24 mouse cellular contexts compared by ENCODE assay signal in genomic region chr1:130703613-130704012, GRCm38 (mm10). TPM values are rescaled to one million over a fixed set of nuclear protein-coding genes. Genes with fewer than 3 reads are reported as not detected.
A peak's percentile ranks its signal among the peaks of the same experiment; 100 is the strongest.
DNase-seq lines count a peak whose midpoint lies in the region; ATAC-seq and TF ChIP-seq lines count a peak whose summit lies in the region.
"Had no signal": no experiment of that assay in that cellular context is flagged by ENCODE, and none has a peak within 500 bp of the region (broad histone marks: within the 10 kb centered on the region; RNA-seq: fewer than 3 reads in every experiment).

No protein-coding gene starts in this region.

- H3K9ac ChIP-seq in liver, adult 2 months (ENCODE audit: low read depth, low read length) = no peak overlapping the region
- no peak overlapping the region for H3K9ac ChIP-seq in hindbrain, embryonic 14.5 days
- H3K9ac ChIP-seq in midbrain, postnatal 0 days (replicated peaks; ENCODE audit: low read length, poor library complexity, severe bottlenecking) = no peak overlapping the region
- H3K9ac ChIP-seq: forebrain, embryonic 12.5 days; heart, embryonic 13.5 days had no signal

- no peak overlapping the region for H3K27ac ChIP-seq in liver, adult 2 months (replicated peaks; ENCODE audit: insufficient read depth, low read depth, low read length)
- no peak overlapping the region for H3K27ac ChIP-seq in hindbrain, embryonic 14.5 days
- no peak overlapping the region for H3K27ac ChIP-seq in midbrain, postnatal 0 days (ENCODE audit: low read depth, low read length)
- H3K27ac ChIP-seq in thymus, adult 2 months (ENCODE audit: control insufficient read depth, insufficient read depth, low read length) = no peak overlapping the region
- H3K27ac ChIP-seq: forebrain, embryonic 12.5 days; heart, adult 2 months; heart, embryonic 13.5 days; hindbrain, postnatal 0 days had no signal

- 26% methylated on average over 2 of the region's 2 CpGs for WGBS in liver, adult 2 months
- WGBS in hindbrain, embryonic 14.5 days = 93% methylated on average over 2 of the region's 2 CpGs
- 80% methylated on average over 2 of the region's 2 CpGs for WGBS in midbrain, postnatal 0 days
- 96% methylated on average over 2 of the region's 2 CpGs for WGBS in thymus, adult 2 months

- peaks cover 74% of the 10 kb centered on the region for H3K36me3 ChIP-seq in liver, adult 2 months (ENCODE audit: control insufficient read depth, insufficient read depth, low read length)
- H3K36me3 ChIP-seq in hindbrain, embryonic 14.5 days (replicated peaks; ENCODE audit: control insufficient read depth, insufficient read depth) = peaks cover 93% of the 10 kb centered on the region
- peaks cover 66% of the 10 kb centered on the region for H3K36me3 ChIP-seq in midbrain, postnatal 0 days (ENCODE audit: insufficient read depth, low read length)
- no peaks in the 10 kb centered on the region; the same call in 1 of the 2 replicates for H3K36me3 ChIP-seq in thymus, adult 2 months (ENCODE audit: control insufficient read depth, insufficient read depth, low read length)

- no peaks in the 10 kb centered on the region for H3K4me1 ChIP-seq in liver, adult 2 months (ENCODE audit: control insufficient read depth, insufficient read depth, low read length)
- H3K4me1 ChIP-seq in hindbrain, embryonic 14.5 days (replicated peaks; ENCODE audit: control insufficient read depth, insufficient read depth, low read length) = no peaks in the 10 kb centered on the region
- no peaks in the 10 kb centered on the region for H3K4me1 ChIP-seq in midbrain, postnatal 0 days (ENCODE audit: insufficient read depth, low read length)
- H3K4me1 ChIP-seq in thymus, adult 2 months (replicated peaks; ENCODE audit: control insufficient read depth, insufficient read depth, low read length) = peaks cover 13% of the 10 kb centered on the region
- H3K4me1 ChIP-seq: forebrain, embryonic 12.5 days; heart, embryonic 13.5 days had no signal

- H3K4me2 ChIP-seq in hindbrain, embryonic 14.5 days (replicated peaks) = no peak overlapping the region
- H3K4me2 ChIP-seq in midbrain, postnatal 0 days (ENCODE audit: low read depth, low read length, poor library complexity, severe bottlenecking) = no peak overlapping the region
- H3K4me2 ChIP-seq: forebrain, embryonic 12.5 days; heart, embryonic 13.5 days had no signal

- no peaks in the 10 kb centered on the region for H3K79me2 ChIP-seq in liver, adult 2 months (ENCODE audit: control insufficient read depth, insufficient read depth, low read length)

- no peaks in the 10 kb centered on the region for H3K27me3 ChIP-seq in liver, adult 2 months (ENCODE audit: control insufficient read depth, insufficient read depth, low read length)
- no peaks in the 10 kb centered on the region for H3K27me3 ChIP-seq in hindbrain, embryonic 14.5 days (ENCODE audit: control insufficient read depth, insufficient read depth, low read length)
- H3K27me3 ChIP-seq in midbrain, postnatal 0 days (ENCODE audit: insufficient read depth, low read length) = no peaks in the 10 kb centered on the region
- H3K27me3 ChIP-seq in thymus, adult 2 months (ENCODE audit: control insufficient read depth, insufficient read depth, low read length) = no peaks in the 10 kb centered on the region
- H3K27me3 ChIP-seq: forebrain, embryonic 12.5 days; heart, embryonic 13.5 days had no signal

- H3K9me3 ChIP-seq in hindbrain, embryonic 14.5 days (ENCODE audit: control insufficient read depth, low read length) = no peaks in the 10 kb centered on the region
- no peaks in the 10 kb centered on the region for H3K9me3 ChIP-seq in midbrain, postnatal 0 days (ENCODE audit: low read length)
- H3K9me3 ChIP-seq: forebrain, embryonic 12.5 days; heart, embryonic 13.5 days had no signal

- H3K4me3 ChIP-seq in liver, adult 2 months (ENCODE audit: insufficient read depth, low read depth, low read length) = no peak overlapping the region
- H3K4me3 ChIP-seq in hindbrain, embryonic 14.5 days (replicated peaks; ENCODE audit: low read length) = no peak overlapping the region
- no peak overlapping the region for H3K4me3 ChIP-seq in midbrain, postnatal 0 days (ENCODE audit: low read depth, low read length)
- H3K4me3 ChIP-seq in thymus, adult 2 months (ENCODE audit: control insufficient read depth, insufficient read depth, low read length) = no peak overlapping the region
- H3K4me3 ChIP-seq: forebrain, embryonic 12.5 days; heart, adult 2 months; heart, embryonic 13.5 days had no signal

- peak; percentile 67 for DNase-seq in liver, adult 2 months (ENCODE audit: extremely low read depth, low read depth, low spot score)
- no peak for DNase-seq in liver
- peak; percentile 67 to 80 for DNase-seq in lung, adult 18-20 months
- DNase-seq in lung, postnatal 10 days = peak; percentile 36
- DNase-seq in lung, postnatal 4 days = peak; percentile 25 to 64
- DNase-seq in hindbrain, embryonic 14.5 days (ENCODE audit: low spot score) = no peak
- no peak for DNase-seq in midbrain, postnatal 0 days (ENCODE audit: low spot score)
- DNase-seq in thymus, adult 2 months = no peak
- DNase-seq: adrenal gland, adult 8-10 months; adrenal gland, postnatal 36 days; cerebellum, adult 2 months; cerebellum, postnatal 10 days; gastrocnemius, postnatal 10 days; heart, adult 2 months; heart, postnatal 36 days had no signal

- TF ChIP-seq POLR2A in liver, adult 2 months (IDR thresholded peaks at IDR 0.05; ENCODE audit: extremely low read depth, insufficient read depth, low read length) = no peak
- no peak for TF ChIP-seq POLR2A in thymus, adult 2 months (IDR thresholded peaks at IDR 0.05; ENCODE audit: control insufficient read depth, extremely low read depth, insufficient read depth, low read length, poor library complexity)

- TF ChIP-seq CTCF in liver, adult 2 months (IDR thresholded peaks at IDR 0.05; ENCODE audit: low read depth, low read length) = no peak
- no peak for TF ChIP-seq CTCF in midbrain, postnatal 0 days (IDR thresholded peaks at IDR 0.05)
- TF ChIP-seq CTCF in thymus, adult 2 months (IDR thresholded peaks at IDR 0.05; ENCODE audit: borderline replicate concordance, control insufficient read depth, extremely low read depth, insufficient read depth, low read length, poor library complexity) = no peak

- ATAC-seq in hindbrain, embryonic 14.5 days (ENCODE audit: low FRiP score) = no peak
- ATAC-seq in midbrain, postnatal 0 days (ENCODE audit: low FRiP score) = no peak
- ATAC-seq: forebrain, embryonic 16.5 days; hindbrain, postnatal 0 days had no signal

RNA-seq across cellular contexts. Expression of gene Gm29427, which starts 12.0 kb away (rescaled TPM):
- 0.20 TPM in 1 of 2 replicates, not detected in the other for total RNA-seq in liver, adult 2 months (2014; rRNA removed)
- polyA plus RNA-seq in liver, adult 2 months (2012; rRNA removed) = not detected in 2 replicates
- not detected in 2 replicates for polyA plus RNA-seq in hindbrain, embryonic 14.5 days (2014; fragmentation: Nextera tagmentation; extraction: Ambion mirVana)
- total RNA-seq in midbrain, postnatal 0 days (2014; rRNA removed) = not detected in 2 replicates
- not detected in 2 replicates for polyA plus RNA-seq in midbrain, postnatal 0 days (2015; fragmentation: Nextera tagmentation; extraction: Ambion mirVana)
- 0.09 TPM in 1 of 2 replicates, not detected in the other for polyA plus RNA-seq in thymus, adult 2 months (2012; rRNA removed)
- total RNA-seq: adrenal gland, postnatal 36 days; gastrocnemius, postnatal 10 days; gastrocnemius, postnatal 4 days; hindbrain, postnatal 0 days had no signal
- polyA plus RNA-seq: cerebellum, adult 2 months; embryonic facial prominence, embryonic 11.5 days; forebrain, embryonic 12.5 days; heart, embryonic 13.5 days; heart, postnatal 0 days; hindbrain, embryonic 11.5 days; hindbrain, postnatal 0 days had no signal

RNA-seq across cellular contexts. Expression of gene Yod1, which starts 13.5 kb away (rescaled TPM):
- total RNA-seq in liver, adult 2 months (2014; rRNA removed) = 8.9 and 9.0 TPM in 2 replicates
- 1.3 and 1.4 TPM in 2 replicates for polyA plus RNA-seq in liver, adult 2 months (2012; rRNA removed)
- polyA plus RNA-seq in hindbrain, embryonic 14.5 days (2014; fragmentation: Nextera tagmentation; extraction: Ambion mirVana) = 10.6 and 13.9 TPM in 2 replicates
- 9.8 and 13.0 TPM in 2 replicates for total RNA-seq in midbrain, postnatal 0 days (2014; rRNA removed)
- 15.4 and 21.0 TPM in 2 replicates for polyA plus RNA-seq in midbrain, postnatal 0 days (2015; fragmentation: Nextera tagmentation; extraction: Ambion mirVana)
- 3.9 and 4.7 TPM in 2 replicates for polyA plus RNA-seq in thymus, adult 2 months (2012; rRNA removed)

RNA-seq across cellular contexts. Expression of gene Pfkfb2, which starts 25.4 kb away (rescaled TPM):
- 17.8 and 19.5 TPM in 2 replicates for total RNA-seq in liver, adult 2 months (2014; rRNA removed)
- polyA plus RNA-seq in liver, adult 2 months (2012; rRNA removed) = 5.3 and 8.5 TPM in 2 replicates
- 20.1 and 21.0 TPM in 2 replicates for polyA plus RNA-seq in hindbrain, embryonic 14.5 days (2014; fragmentation: Nextera tagmentation; extraction: Ambion mirVana)
- 26.6 and 41.0 TPM in 2 replicates for total RNA-seq in midbrain, postnatal 0 days (2014; rRNA removed)
- 16.9 and 17.2 TPM in 2 replicates for polyA plus RNA-seq in midbrain, postnatal 0 days (2015; fragmentation: Nextera tagmentation; extraction: Ambion mirVana)
- polyA plus RNA-seq in thymus, adult 2 months (2012; rRNA removed) = 9.2 and 9.5 TPM in 2 replicates

RNA-seq across cellular contexts. Expression of gene AA986860, which starts 28.2 kb away (rescaled TPM):
- 0.65 and 0.74 TPM in 2 replicates for total RNA-seq in liver, adult 2 months (2014; rRNA removed)
- 0.18 and 0.25 TPM in 2 replicates for polyA plus RNA-seq in liver, adult 2 months (2012; rRNA removed)
- polyA plus RNA-seq in hindbrain, embryonic 14.5 days (2014; fragmentation: Nextera tagmentation; extraction: Ambion mirVana) = 0.74 and 1.2 TPM in 2 replicates
- total RNA-seq in midbrain, postnatal 0 days (2014; rRNA removed) = 0.71 and 0.99 TPM in 2 replicates
- polyA plus RNA-seq in midbrain, postnatal 0 days (2015; fragmentation: Nextera tagmentation; extraction: Ambion mirVana) = 0.42 TPM in 2 replicates
- 0.54 and 1.1 TPM in 2 replicates for polyA plus RNA-seq in thymus, adult 2 months (2012; rRNA removed)

RNA-seq across cellular contexts. Expression of gene C4bp, which starts 42.2 kb away (rescaled TPM):
- 368 and 394 TPM in 2 replicates for total RNA-seq in liver, adult 2 months (2014; rRNA removed)
- 151 and 182 TPM in 2 replicates for polyA plus RNA-seq in liver, adult 2 months (2012; rRNA removed)
- not detected in 2 replicates for polyA plus RNA-seq in hindbrain, embryonic 14.5 days (2014; fragmentation: Nextera tagmentation; extraction: Ambion mirVana)
- 0.05 and 0.93 TPM in 2 replicates for total RNA-seq in midbrain, postnatal 0 days (2014; rRNA removed)
- 0.05 and 0.11 TPM in 2 replicates for polyA plus RNA-seq in midbrain, postnatal 0 days (2015; fragmentation: Nextera tagmentation; extraction: Ambion mirVana)
- polyA plus RNA-seq in thymus, adult 2 months (2012; rRNA removed) = 0.19 and 0.77 TPM in 2 replicates
- total RNA-seq: ES-E14; heart, adult 2 months; heart, postnatal 36 days; hindbrain, postnatal 0 days had no signal
- polyA plus RNA-seq: cerebellum, adult 2 months; embryonic facial prominence, embryonic 11.5 days; forebrain, embryonic 12.5 days; forebrain, embryonic 16.5 days; heart, adult 2 months; heart, embryonic 13.5 days; heart, postnatal 0 days; hindbrain, embryonic 11.5 days had no signal

Comparison
In these comparisons a context has a peak if more than half of its experiments do, and no peak if none do; other contexts are left out.
1. DNase-seq: peak in liver, adult 2 months (single experiment), lung, adult 18-20 months (2 of 2), lung, postnatal 10 days (single experiment) and lung, postnatal 4 days (2 of 2); none in liver (single experiment), hindbrain, embryonic 14.5 days (single experiment), midbrain, postnatal 0 days (single experiment) and thymus, adult 2 months (single experiment).